Mouse (Mus musculus) ES-E14 (cell line): ENCODE results near the gene Hexdc. TPM values are rescaled to one million over a fixed set of nuclear protein-coding genes. Genes with fewer than 3 reads are reported as not detected.

Experiments
- DNase-seq: peaks from one replicate; pipeline ENCODE4 v3.0.0-alpha.2; 2013; ENCODE audit warnings: low read depth, low spot score
- H3K27ac ChIP-seq: 2 replicates; pipeline ENCODE4 v1.5.1; 2012; ENCODE audit warnings: low read depth, mild to moderate bottlenecking, low read length, moderate library complexity, mixed read lengths; ENCODE audit not compliant: poor library complexity, insufficient read depth, severe bottlenecking
- H3K36me3 ChIP-seq: 2 replicates; pipeline ENCODE4 v1.6.1; 2012; ENCODE audit warnings: mild to moderate bottlenecking, low read length, moderate library complexity, mixed read lengths; ENCODE audit not compliant: control insufficient read depth, poor library complexity, insufficient read depth, severe bottlenecking
- H3K4me1 ChIP-seq, 2 experiments: fragments of 150-350 bp in 1 of 2; sonication (generic) in 1 of 2; 2 replicates each; pipeline ENCODE4 v1.6.1; 2012; ENCODE audit warnings: low read length in 2 of 2, mild to moderate bottlenecking in 1 of 2, mixed read lengths in 1 of 2; ENCODE audit not compliant: control insufficient read depth in 2 of 2, insufficient read depth in 2 of 2, poor library complexity in 1 of 2
- H3K4me3 ChIP-seq, 2 experiments: fragments of 150-350 bp in 1 of 2; sonication (generic) in 1 of 2; 2 replicates each; pipeline ENCODE4 v1.5.1; 2012; ENCODE audit warnings: low read length in 2 of 2, low read depth in 1 of 2, mild to moderate bottlenecking in 1 of 2, mixed read lengths in 1 of 2; ENCODE audit not compliant: insufficient read depth in 1 of 2, poor library complexity in 1 of 2, severe bottlenecking in 1 of 2
- H3K9ac ChIP-seq: 2 replicates; pipeline ENCODE4 v1.6.1; 2012; ENCODE audit warnings: low read depth, mild to moderate bottlenecking, low read length, mixed read lengths; ENCODE audit not compliant: poor library complexity, insufficient read depth, severe bottlenecking
- H3K9me3 ChIP-seq: fragments of 150-350 bp; sonication (generic); 2 replicates; pipeline ENCODE4 v1.6.1; 2012; ENCODE audit warnings: low read depth, mild to moderate bottlenecking, low read length; ENCODE audit not compliant: control insufficient read depth, insufficient read depth
- CHD2 ChIP-seq: IDR thresholded peaks from 2 replicates; pipeline ENCODE4 v1.6.1; 2014; ENCODE audit warnings: mild to moderate bottlenecking, low read depth, low read length, inconsistent platforms
- HCFC1 ChIP-seq: IDR thresholded peaks from 2 replicates; pipeline ENCODE4 v1.6.1; 2012; ENCODE audit warnings: low read length, inconsistent platforms, borderline replicate concordance; ENCODE audit not compliant: insufficient read depth
- MAFK ChIP-seq: IDR thresholded peaks from 2 replicates; pipeline ENCODE4 v1.6.1; 2014; ENCODE audit warnings: mild to moderate bottlenecking, low read depth, low read length, inconsistent platforms; ENCODE audit not compliant: insufficient read depth
- ZC3H11A ChIP-seq: IDR thresholded peaks from 2 replicates; pipeline ENCODE4 v1.6.1; 2012; ENCODE audit warnings: low read depth, mild to moderate bottlenecking, inconsistent platforms, low read length, borderline replicate concordance
- ZNF384 ChIP-seq: IDR thresholded peaks from 2 replicates; pipeline ENCODE4 v1.6.1; 2012; ENCODE audit warnings: low read depth, low read length, inconsistent platforms
- in situ Hi-C, 2 experiments: fragments of 600-800 bp; cut with MboI; formaldehyde crosslinking; loops; one replicate each; pipeline ENCODE4 v1.15.1; 2025; ENCODE audit warnings: low sequenced_read_pairs in 2 of 2, inconsistent platforms in 1 of 2; ENCODE audit not compliant: unreplicated experiment in 2 of 2
- total RNA-seq: library from RNA; depleted of rRNA; stranded (reverse); fragments of 300-350 nt; gene quantifications from 2 replicates; pipeline ENCODE4 v1.2.3, GENCODE M21; 2012

Gene Hexdc
- total RNA-seq, 1 experiment = 15.5 TPM

GRCm38 (mm10) chr11:121229018-121229439 lies 24.8 kb downstream of the Hexdc start, which contains the start of gene Cybc1:
TSS of gene Cybc1 (minus strand) at chr11:121229322.
- Histone ChIP-seq H3K9ac (peak within 1 kb of the TSS; percentile 88), H3K4me1 (peaks cover 0 to 7% of the 10 kb centered on the region in 2 experiments; a peak in 2 of 4 replicates), H3K27ac (no peak within 1 kb of the TSS), H3K4me3 (peak within 1 kb of the TSS; percentile 92 to 96), H3K36me3 (peaks cover 7% of the 10 kb centered on the region), H3K9me3 (no peaks in the 10 kb centered on the region)
- TF ChIP-seq CHD2 (no peak), HCFC1 (no peak), ZC3H11A (no peak), MAFK (no peak), ZNF384 (no peak)
- DNase-seq = peak; percentile 86
- in situ Hi-C loops = no loop called here

- DNase-seq = no peak
- H3K36me3 ChIP-seq = no peaks in the 10 kb centered on the region
- in situ Hi-C loops = no loop called here
- H3K4me3 ChIP-seq = no peak overlapping the region
- H3K9ac ChIP-seq = no peak overlapping the region
- H3K9me3 ChIP-seq = no peaks in the 10 kb centered on the region
- TF ChIP-seq MAFK (no peak), ZNF384 (no peak)
- no peak overlapping the region for H3K27ac ChIP-seq
- peaks cover 2 to 7% of the 10 kb centered on the region in 2 experiments; a peak in 2 of 4 replicates for H3K4me1 ChIP-seq
Observed at GRCm38 (mm10) chr11:121231191-121231590, 27.0 kb downstream of the Hexdc start.

- no peak overlapping the region for H3K27ac ChIP-seq
- H3K4me3 ChIP-seq = no peak overlapping the region
- in situ Hi-C loops = no loop called here
- H3K9ac ChIP-seq = no peak overlapping the region
- DNase-seq = no peak
- TF ChIP-seq ZC3H11A (no peak), MAFK (no peak), ZNF384 (no peak), HCFC1 (no peak), CHD2 (no peak)
- H3K9me3 ChIP-seq = no peaks in the 10 kb centered on the region
- no peaks in the 10 kb centered on the region for H3K36me3 ChIP-seq
- H3K4me1 ChIP-seq = peaks cover 3 to 7% of the 10 kb centered on the region in 2 experiments; a peak in 2 of 4 replicates
Observed at GRCm38 (mm10) chr11:121231628-121232291, 27.5 kb downstream of the Hexdc start.

GRCm38 (mm10) chr11:121232706-121233105 lies 28.5 kb downstream of the Hexdc start:
- H3K4me1 ChIP-seq = peaks cover 3 to 7% of the 10 kb centered on the region in 2 experiments; a peak in 2 of 4 replicates
- no peak for DNase-seq
- H3K4me3 ChIP-seq = no peak overlapping the region
- no peak overlapping the region for H3K27ac ChIP-seq
- H3K36me3 ChIP-seq = no peaks in the 10 kb centered on the region
- TF ChIP-seq MAFK = no peak
- no peak for TF ChIP-seq CHD2
- no peak for TF ChIP-seq HCFC1
- TF ChIP-seq ZNF384 = no peak
- TF ChIP-seq ZC3H11A = no peak
- H3K9me3 ChIP-seq = no peaks in the 10 kb centered on the region
- H3K9ac ChIP-seq = no peak overlapping the region
- in situ Hi-C loops = no loop called here
